Mouse (Mus musculus) B cell, adult 2 months (primary cell): ENCODE data around the gene Rps29.
"Not testable (repeated sequence)": the region's sequence is repeated elsewhere in the genome, so short reads cannot be mapped to it uniquely, and the experiment has no call there.

Experiments
- DNase-seq, 2 experiments: peaks; one replicate each; pipeline ENCODE4 v3.0.0; 2022

The Rps29 gene

GRCm38 (mm10) chr12:69177526-69177925, 18.5 kb upstream of the Rps29 start:
- no peak for DNase-seq

DNA sequence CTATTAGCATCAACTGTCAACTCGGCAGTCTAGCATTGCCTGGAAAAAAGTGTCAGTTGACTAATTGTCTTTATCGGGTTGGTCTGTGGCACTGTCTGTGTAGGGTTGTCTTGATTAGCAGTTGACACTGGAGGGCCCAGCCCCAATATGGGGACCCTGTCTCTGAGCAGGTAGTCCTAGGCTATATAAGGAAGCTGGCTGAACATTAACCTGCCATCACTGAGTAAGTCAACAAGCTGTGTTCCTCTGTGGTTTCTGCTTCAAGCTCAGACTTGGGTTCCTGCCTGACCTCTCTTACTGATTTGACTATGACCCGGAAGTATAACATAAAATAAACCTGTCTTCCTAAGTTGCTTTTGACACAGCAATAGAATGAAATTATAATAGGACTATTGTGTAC, 17.0 kb upstream of the Rps29 start:
- DNase-seq, result no peak

DNA sequence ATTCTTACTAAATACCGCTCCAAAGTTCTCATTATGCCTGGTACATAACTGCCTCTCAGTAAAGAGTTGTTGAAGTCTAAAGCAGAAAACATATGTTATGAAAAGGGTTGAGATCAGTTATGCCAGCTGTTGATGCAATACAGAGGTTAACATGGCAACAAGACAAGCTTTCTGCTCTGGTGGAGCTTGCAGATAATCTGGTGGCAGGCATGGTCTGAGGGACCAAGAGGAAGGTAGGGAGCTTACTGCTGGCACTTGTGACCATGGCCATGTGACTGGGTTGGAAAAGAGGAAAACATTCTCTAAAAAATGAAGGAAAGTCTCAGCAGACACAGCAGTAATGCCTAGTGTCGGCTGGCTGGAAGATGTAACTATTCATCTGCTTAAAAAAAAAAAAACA, 12.3 kb upstream of the Rps29 start:
- DNase-seq, result no peak

- peak; percentile 91 to 93 for DNase-seq
Measured at GRCm38 (mm10) chr12:69168461-69169106, 9.6 kb upstream of the Rps29 start, which contains the start of gene Lrr1. TSS of gene Lrr1 (plus strand) at chr12:69168814.

DNA sequence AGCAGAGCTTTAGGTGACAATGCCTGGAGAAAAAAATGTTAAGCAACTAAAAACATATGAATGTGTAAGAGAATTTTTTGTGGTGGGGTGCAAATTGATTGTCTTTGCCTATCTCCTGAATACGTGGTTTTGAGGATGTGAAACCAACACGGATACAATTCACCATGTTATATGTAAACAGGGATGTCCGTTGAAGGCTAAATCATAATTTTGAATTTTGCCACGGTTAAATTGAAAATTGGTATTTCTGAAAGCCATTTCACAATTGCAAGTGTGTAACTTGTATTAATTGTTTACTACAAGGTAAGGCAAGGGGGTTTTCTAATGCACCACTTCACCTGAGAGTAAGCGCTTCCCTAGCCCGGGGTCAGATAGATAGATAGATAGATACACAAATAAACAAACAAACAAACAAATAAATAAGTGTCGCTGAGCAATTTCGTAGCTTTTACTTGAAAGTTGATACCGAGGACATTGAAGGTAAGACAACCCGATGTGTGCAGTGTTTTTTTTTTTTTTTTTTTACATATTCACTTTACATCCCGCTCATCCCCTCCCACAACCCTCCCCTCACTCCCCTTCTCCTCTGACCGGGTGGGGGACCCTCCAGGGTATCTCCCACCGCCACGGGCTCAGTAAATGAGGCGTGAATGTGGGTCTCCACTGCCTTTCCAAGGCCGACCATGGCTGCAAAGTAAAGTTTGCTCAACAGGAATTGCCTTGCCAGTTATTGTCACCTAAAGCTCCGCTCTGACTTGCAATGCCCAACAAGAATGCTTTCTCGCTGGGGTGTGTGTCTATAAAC, 8.9 kb upstream of the Rps29 start:
- no peak for DNase-seq

GRCm38 (mm10) chr12:69166861-69167581, 8.0 kb upstream of the Rps29 start:
- not testable (repeated sequence) for DNase-seq

GRCm38 (mm10) chr12:69164904-69165303, 5.9 kb upstream of the Rps29 start:
- DNase-seq, result no peak

DNA sequence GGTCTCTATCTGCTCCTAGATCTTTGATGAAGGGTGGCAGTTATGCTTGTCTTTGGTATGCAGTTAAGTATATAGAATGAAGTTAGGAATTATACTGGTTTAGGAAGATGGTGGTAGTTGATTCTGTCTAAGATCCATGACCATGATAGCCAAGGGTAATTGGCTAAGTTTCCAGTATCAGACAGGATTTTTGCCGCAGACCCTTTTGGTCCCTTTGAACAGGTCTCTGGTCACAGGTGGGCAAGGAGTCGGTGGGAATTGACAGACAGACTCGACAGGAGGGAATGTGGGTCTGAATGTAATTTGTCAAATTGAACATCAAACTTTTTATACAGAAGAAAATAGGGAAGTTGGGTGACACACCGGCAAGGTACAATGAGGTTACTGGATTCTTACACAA, 4.6 kb upstream of the Rps29 start:
- not testable (repeated sequence) for DNase-seq

DNA sequence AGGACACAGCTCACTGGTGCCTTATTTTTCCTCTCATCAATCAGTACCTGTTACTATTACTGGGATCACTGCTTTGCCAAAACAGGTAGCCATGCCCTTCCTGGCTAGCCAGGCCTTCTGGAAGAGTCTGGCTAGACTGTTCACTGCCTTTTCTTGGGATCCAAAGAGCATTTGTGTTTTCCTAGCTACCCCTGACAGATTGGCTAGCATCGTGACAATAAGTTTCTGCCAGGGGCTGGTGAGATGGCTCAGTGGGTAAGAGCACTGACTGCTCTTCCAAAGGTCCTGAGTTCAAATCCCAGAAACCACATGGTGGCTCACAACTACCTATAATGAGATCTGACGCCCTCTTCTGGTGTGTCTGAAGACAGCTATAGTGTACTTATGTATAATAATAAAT, 1.7 kb upstream of the Rps29 start:
- not testable (repeated sequence) for DNase-seq

- peak in 1 of 2 experiments; percentile 47 for DNase-seq
Measured at GRCm38 (mm10) chr12:69159578-69159940, 573 bp upstream of the Rps29 start.

- no peak for DNase-seq
Measured at GRCm38 (mm10) chr12:69158366-69158764, 621 bp downstream of the Rps29 start.

DNA sequence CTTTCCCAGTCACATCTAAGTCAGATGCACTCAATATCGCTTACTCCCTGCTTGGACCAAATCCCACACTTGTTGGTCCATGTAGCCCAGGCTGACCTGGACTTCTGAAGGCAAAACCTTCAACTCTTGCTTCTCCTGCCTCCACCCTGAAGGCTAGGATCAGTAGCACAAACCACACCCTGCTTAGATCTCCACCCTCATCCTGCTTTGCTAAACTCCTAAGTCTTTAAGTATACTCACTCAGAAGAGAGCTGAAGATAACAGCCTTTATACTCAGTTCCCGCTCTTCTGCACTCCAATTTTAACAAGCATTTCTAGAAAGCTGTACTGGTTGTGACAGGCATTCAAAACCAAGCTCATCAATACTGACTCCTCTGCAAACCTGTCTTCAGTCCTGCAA, 1.9 kb downstream of the Rps29 start:
- no peak for DNase-seq

DNA sequence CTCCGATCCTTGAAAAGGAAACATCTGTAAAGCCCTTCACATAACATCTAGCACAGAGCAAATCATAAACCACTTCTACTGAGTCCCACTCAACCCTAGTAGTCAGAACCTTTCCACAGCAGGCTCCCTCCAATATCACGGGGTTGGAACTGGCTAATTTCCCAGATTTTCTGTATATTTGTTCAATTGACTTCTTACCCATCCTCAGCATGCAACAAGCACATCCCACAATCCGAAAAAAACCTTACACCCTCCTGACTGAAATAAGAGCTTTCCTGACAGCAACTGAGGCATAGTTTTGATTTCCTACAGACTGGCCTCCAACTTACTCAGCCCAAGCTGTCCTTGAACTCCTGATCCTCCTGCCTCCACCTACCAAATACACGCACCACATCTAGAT, 2.5 kb downstream of the Rps29 start:
- DNase-seq, result no peak

- no peak for DNase-seq
Measured at GRCm38 (mm10) chr12:69155923-69156322, 3.1 kb downstream of the Rps29 start.

GRCm38 (mm10) chr12:69150049-69150448, 8.9 kb downstream of the Rps29 start:
- no peak for DNase-seq

DNA sequence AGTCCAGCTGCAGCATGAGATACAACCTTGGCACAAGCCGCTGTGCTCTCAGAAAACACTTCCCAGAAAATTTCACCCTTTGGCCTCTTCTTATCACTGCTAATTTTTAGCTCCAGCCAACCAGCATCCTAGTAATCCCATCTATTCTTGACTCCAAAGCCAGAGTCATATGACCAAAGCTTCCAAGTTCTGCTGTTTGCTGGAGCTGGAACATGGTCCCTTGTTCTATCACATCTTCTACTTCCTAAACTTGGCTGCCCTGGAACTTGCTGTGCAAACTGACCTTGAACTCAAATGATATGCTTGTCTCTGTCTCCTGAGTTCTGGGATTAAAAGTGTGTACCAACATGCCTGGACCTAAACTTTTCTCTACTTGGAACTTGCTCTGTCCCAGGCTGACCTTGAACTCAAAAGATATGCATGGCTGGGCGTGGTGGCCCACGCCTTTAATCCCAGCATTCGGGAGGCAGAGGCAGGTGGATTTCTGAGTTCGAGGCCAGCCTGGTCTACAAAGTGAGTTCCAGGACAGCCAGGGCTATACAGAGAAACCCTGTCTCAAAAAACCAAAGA, 11.7 kb downstream of the Rps29 start:
- DNase-seq, result no peak

- DNase-seq, result no peak
Measured at GRCm38 (mm10) chr12:69143460-69143859, 15.5 kb downstream of the Rps29 start.

DNA sequence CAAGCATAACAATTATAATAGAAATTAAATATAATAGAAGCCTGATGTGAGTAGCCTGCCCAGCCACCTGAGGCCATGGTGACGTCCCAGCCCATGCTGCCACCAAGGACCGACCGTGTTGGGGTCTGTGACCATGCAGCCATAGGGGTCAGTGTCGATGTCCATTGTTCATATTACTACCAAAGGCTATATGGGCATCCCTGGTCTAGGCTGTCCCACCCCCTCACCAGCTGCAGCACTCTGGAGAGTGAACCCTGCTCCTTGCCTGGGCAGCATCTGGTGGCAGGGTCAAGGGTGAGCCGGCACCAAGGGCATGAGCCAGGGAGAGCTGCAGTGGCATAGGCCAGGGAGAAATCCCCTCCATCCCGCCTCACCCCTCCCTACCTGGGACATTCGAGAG, 19.1 kb downstream of the Rps29 start:
- no peak for DNase-seq

- no peak for DNase-seq
Measured at GRCm38 (mm10) chr12:69139201-69139600, 19.8 kb downstream of the Rps29 start.

DNA sequence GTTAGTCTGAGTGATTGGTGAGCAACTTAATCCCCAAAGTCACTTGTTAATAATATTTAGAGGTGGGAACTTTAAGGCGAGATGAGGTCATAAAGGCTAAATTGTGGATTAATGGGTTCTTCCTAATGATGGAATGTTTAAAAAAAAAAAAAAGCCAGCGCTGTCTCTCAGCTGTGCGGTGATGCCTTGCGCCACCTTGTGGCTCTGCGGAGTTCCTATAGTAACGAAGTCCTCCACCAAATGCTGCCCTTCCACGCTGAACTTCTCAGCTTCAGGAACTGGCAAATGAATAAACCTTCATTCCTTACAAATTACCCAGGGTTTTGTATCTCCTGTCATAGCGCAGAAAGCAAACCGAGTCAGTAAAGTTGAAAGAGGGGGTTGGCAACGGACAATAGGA, 27.0 kb downstream of the Rps29 start:
- peak; percentile 36 to 41 for DNase-seq

- no peak for DNase-seq
Measured at GRCm38 (mm10) chr12:69131267-69131666, 27.7 kb downstream of the Rps29 start.

- peak; percentile 9 to 14 for DNase-seq
Measured at GRCm38 (mm10) chr12:69130486-69130885, 28.5 kb downstream of the Rps29 start.

DNA sequence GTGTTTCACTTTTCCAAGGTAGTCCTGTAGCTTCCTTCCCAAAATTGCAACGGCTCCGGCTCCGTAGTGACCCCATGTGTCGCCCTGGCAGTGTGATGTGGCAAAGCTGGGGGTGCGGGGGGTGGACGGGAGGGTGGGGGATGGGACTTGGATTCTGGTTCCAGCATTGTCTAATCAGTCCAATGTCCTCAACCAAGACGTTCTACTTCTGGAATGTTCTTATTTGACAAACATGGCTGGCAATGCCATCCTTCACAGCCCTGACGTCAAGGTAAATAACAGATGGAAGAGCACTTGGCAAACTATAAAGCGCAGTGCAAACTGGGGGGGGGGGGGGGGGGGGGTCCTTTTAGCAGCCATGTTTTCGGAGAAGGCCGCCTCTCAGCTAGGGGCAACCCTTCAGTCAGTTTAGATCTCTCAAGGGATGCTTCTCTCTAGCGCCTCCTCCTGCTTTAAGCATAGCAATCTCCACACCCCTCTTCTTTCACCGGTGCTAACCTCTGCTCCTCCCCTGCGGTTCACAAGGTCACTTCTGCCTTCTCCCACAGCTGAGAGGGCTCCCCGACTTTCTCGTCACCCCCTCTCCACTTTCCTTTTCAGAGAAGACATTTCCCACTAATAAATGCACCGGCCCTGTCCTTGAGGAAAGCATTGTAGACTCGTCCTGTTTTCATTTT, 29.2 kb downstream of the Rps29 start:
- DNase-seq, result peak; percentile 12 to 16
